Mouse (Mus musculus) stomach, embryonic 14.5 days (tissue): ENCODE data around the gene Ehd3. TPM values are rescaled to one million over a fixed set of nuclear protein-coding genes. Genes with fewer than 3 reads are reported as not detected.

ENCODE experiments used
- ATAC-seq: fragments of 200-750 bp; cut with Nextera tagmentation; 2 replicates; pipeline ENCODE4 v1.8.0; 2017; ENCODE audit warnings: low read depth, moderate TSS enrichment; ENCODE audit not compliant: insufficient number of reproducible peaks, insufficient read depth, low FRiP score
- H3K27ac ChIP-seq: fragments of 300-500 bp; sonication (generic); 2 replicates; pipeline ENCODE4 v1.5.1; 2014; ENCODE audit warnings: mild to moderate bottlenecking, low read length, moderate library complexity, mixed read lengths
- H3K27me3 ChIP-seq: fragments of 300-500 bp; sonication (generic); 2 replicates; pipeline ENCODE4 v1.6.1; 2014; ENCODE audit warnings: low read length, control low read depth, mixed read lengths; ENCODE audit not compliant: control insufficient read depth, insufficient read depth
- H3K36me3 ChIP-seq: fragments of 300-500 bp; sonication (generic); 2 replicates; pipeline ENCODE4 v1.6.1; 2014; ENCODE audit warnings: mild to moderate bottlenecking, control low read depth, low read length, moderate library complexity, mixed read lengths; ENCODE audit not compliant: control insufficient read depth, insufficient read depth
- H3K4me1 ChIP-seq: fragments of 300-500 bp; sonication (generic); 2 replicates; pipeline ENCODE4 v1.6.1; 2014; ENCODE audit warnings: low read length, control low read depth, mixed read lengths; ENCODE audit not compliant: control insufficient read depth, insufficient read depth
- H3K4me2 ChIP-seq: fragments of 300-500 bp; sonication (generic); replicated peaks from 2 replicates; pipeline ENCODE4 v1.6.1; 2014; ENCODE audit warnings: low read depth, low read length, control low read depth
- H3K4me3 ChIP-seq: fragments of 300-500 bp; sonication (generic); 2 replicates; pipeline ENCODE4 v1.5.1; 2014; ENCODE audit warnings: low read depth, low read length, control low read depth
- H3K9ac ChIP-seq: fragments of 300-500 bp; sonication (generic); replicated peaks from 2 replicates; pipeline ENCODE4 v1.6.1; 2014; ENCODE audit warnings: low read depth, mild to moderate bottlenecking, control low read depth, low read length, moderate library complexity, mixed read lengths
- H3K9me3 ChIP-seq: fragments of 300-500 bp; sonication (generic); 2 replicates; pipeline ENCODE4 v1.6.1; 2016; ENCODE audit warnings: low read depth, low read length, control low read depth; ENCODE audit not compliant: control insufficient read depth
- WGBS: fragments of 180-500 bp; shearing (Covaris S2); extraction: QIAGEN DNeasy Blood & Tissue Kit; methylation state at CpG from one replicate; pipeline ENCODE4 v1.1.7; 2014; 5-methylcytosine and 5-hydroxymethylcytosine counted together
- polyA plus RNA-seq: library from polyadenylated mRNA; unstranded; fragments of >200 nt; fragmentation: Nextera tagmentation; extraction: Ambion mirVana; gene quantifications from 2 replicates; pipeline ENCODE4 v1.2.1, GENCODE M21; 2014

Gene Ehd3
- polyA plus RNA-seq, 1 experiment from 2014 or later, result 5.0 TPM

DNA sequence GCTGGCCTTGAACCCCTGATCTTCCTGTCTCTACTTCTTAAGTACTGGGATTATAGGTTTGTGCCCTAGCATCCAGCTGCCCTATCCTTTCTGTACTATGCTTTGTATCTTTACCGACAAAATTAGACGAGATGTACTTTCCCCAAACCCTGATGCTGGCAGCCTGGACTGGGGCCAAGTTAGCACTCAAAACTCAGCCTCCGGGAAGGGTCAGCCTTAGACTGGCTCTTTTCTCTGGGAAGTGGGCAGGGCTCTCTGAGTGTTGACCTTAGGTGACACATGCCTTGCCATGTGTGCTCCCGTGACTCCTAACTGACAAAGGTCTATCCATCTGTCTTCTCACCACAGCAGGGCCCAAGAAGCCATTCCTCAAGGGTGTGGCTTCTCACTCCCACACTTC is 16.8 kb downstream of the Ehd3 start:
- Histone ChIP-seq H3K27ac (no peak overlapping the region), H3K4me2 (no peak overlapping the region), H3K4me1 (no peaks in the 10 kb centered on the region), H3K36me3 (no peaks in the 10 kb centered on the region), H3K9me3 (no peaks in the 10 kb centered on the region), H3K27me3 (no peaks in the 10 kb centered on the region), H3K9ac (no peak overlapping the region), H3K4me3 (no peak overlapping the region)
- ATAC-seq, result no peak
- 64% methylated on average over 4 of the region's 4 CpGs for whole genome bisulfite sequencing

- H3K9ac ChIP-seq, result no peak overlapping the region
- ATAC-seq, result no peak
- no peaks in the 10 kb centered on the region for H3K36me3 ChIP-seq
- no peaks in the 10 kb centered on the region for H3K27me3 ChIP-seq
- H3K4me3 ChIP-seq, result no peak overlapping the region
- H3K27ac ChIP-seq, result no peak overlapping the region
- WGBS, result 85% methylated on average over 4 of the region's 4 CpGs
- no peaks in the 10 kb centered on the region for H3K9me3 ChIP-seq
- H3K4me2 ChIP-seq, result no peak overlapping the region
- no peaks in the 10 kb centered on the region for H3K4me1 ChIP-seq
Observed at GRCm38 (mm10) chr17:73822255-73822654, 18.3 kb downstream of the Ehd3 start.

DNA sequence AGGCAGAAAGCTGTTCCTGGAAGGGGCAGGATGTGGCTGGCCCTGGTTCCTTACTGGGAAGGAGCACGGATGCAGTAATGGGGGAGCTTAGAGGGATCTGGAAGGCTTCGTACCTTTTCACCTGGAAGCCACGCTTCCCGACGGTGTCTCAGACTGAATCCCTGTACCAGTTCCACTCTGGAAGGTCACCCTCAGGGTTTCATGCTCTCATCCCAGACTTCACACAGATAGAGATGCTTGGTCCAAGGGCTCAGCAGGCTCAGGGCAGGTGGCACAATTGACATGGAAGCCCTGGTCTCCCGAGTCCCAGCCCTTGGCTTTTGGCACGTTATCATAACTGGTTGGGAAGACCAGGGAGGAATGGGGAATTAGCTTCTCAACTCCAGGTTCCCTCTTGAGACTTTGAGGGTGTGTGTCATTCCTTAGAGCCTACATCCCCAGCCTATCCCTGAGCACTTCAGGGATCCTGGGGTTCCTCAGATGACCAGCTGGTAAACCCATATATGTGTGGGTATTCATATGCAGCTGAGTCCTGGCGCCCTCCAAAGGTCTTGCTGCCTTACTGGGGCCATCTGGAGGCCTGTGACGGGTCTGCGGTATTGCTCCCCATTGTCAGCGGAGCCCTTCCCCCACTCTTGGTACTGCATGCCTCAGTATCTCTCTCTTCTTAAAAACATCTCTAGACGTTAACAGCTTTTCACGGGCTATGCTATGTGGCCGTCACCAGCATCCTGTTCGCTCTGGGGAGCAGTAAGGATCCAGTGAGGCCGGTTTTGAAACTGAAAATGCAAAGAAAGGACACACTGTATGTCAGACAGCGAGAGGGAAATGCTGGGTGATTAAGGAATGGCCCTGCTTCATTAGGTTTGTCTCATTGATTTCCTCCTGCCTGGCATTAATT is 19.4 kb downstream of the Ehd3 start:
- ATAC-seq, result no peak
- H3K4me3 ChIP-seq, result no peak overlapping the region
- H3K27ac ChIP-seq, result no peak overlapping the region
- H3K36me3 ChIP-seq, result no peaks in the 10 kb centered on the region
- no peak overlapping the region for H3K9ac ChIP-seq
- H3K9me3 ChIP-seq, result no peaks in the 10 kb centered on the region
- H3K4me2 ChIP-seq, result no peak overlapping the region
- WGBS, result 78% methylated on average over 17 of the region's 17 CpGs
- H3K4me1 ChIP-seq, result no peaks in the 10 kb centered on the region
- no peaks in the 10 kb centered on the region for H3K27me3 ChIP-seq

GRCm38 (mm10) chr17:73824022-73824340 is 20.0 kb downstream of the Ehd3 start:
- Histone ChIP-seq H3K4me1 (no peaks in the 10 kb centered on the region), H3K27me3 (no peaks in the 10 kb centered on the region), H3K4me2 (no peak overlapping the region), H3K9ac (no peak overlapping the region), H3K4me3 (no peak overlapping the region), H3K27ac (no peak overlapping the region), H3K9me3 (no peaks in the 10 kb centered on the region), H3K36me3 (no peaks in the 10 kb centered on the region)
- no peak for ATAC-seq
- 74% methylated on average over 6 of the region's 6 CpGs for WGBS

DNA sequence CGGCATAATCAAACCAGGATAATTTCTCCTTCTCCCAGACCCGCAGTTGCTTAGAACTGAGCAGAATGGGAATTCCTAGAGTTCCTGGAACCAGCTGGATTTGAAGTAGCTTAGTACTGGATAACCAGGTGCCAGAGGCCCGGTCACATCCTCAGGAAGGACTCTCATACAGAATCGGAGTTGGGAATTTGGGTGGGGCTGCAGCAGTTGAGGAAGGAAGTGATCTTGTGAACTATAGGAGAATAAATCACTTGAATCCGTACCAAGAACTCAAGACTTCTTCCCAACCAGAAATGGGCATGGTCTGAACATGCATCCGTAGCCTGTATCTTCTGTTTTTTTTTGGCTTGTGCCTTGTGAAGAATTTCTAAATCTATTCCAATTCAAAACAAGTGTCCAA is 22.2 kb downstream of the Ehd3 start:
- H3K9ac ChIP-seq, result no peak overlapping the region
- H3K4me2 ChIP-seq, result no peak overlapping the region
- H3K27ac ChIP-seq, result no peak overlapping the region
- no peaks in the 10 kb centered on the region for H3K36me3 ChIP-seq
- no peak for ATAC-seq
- H3K27me3 ChIP-seq, result no peaks in the 10 kb centered on the region
- no peaks in the 10 kb centered on the region for H3K9me3 ChIP-seq
- H3K4me3 ChIP-seq, result no peak overlapping the region
- H3K4me1 ChIP-seq, result no peaks in the 10 kb centered on the region
- WGBS, result 86% methylated on average over 6 of the region's 6 CpGs

GRCm38 (mm10) chr17:73827446-73827845 is 23.5 kb downstream of the Ehd3 start:
- H3K4me1 ChIP-seq, result no peaks in the 10 kb centered on the region
- WGBS, result 92% methylated on average over 11 of the region's 11 CpGs
- no peaks in the 10 kb centered on the region for H3K36me3 ChIP-seq
- no peak overlapping the region for H3K4me2 ChIP-seq
- H3K27me3 ChIP-seq, result no peaks in the 10 kb centered on the region
- H3K27ac ChIP-seq, result no peak overlapping the region
- no peak overlapping the region for H3K4me3 ChIP-seq
- no peak for ATAC-seq
- no peak overlapping the region for H3K9ac ChIP-seq
- no peaks in the 10 kb centered on the region for H3K9me3 ChIP-seq

DNA sequence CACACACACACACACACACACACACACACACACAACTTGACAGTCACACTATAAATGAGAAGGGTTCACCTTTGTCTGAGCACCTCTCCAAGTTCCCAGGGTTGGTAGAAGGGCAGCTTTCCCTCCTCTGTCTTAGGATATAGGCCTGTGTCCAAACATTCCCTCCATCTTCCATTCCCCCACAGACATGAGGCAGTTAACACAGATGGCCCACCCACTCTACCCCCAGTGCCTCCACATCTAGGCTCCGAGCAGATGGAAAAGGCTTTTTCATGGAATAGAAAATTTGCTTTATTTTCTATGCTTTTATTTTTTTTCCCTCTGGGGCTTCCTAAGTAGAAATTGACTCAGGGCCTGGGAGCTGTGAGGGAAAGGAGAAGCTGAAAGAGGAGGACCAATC is 26.6 kb downstream of the Ehd3 start:
- 84% methylated on average over 1 of the region's 1 CpGs for WGBS
- H3K4me3 ChIP-seq, result no peak overlapping the region
- H3K9me3 ChIP-seq, result no peaks in the 10 kb centered on the region
- no peaks in the 10 kb centered on the region for H3K36me3 ChIP-seq
- H3K27ac ChIP-seq, result no peak overlapping the region
- no peaks in the 10 kb centered on the region for H3K4me1 ChIP-seq
- no peaks in the 10 kb centered on the region for H3K27me3 ChIP-seq
- no peak overlapping the region for H3K9ac ChIP-seq
- no peak overlapping the region for H3K4me2 ChIP-seq
- no peak for ATAC-seq

GRCm38 (mm10) chr17:73831427-73831826 is 27.5 kb downstream of the Ehd3 start:
- H3K9ac ChIP-seq, result no peak overlapping the region
- no peak for ATAC-seq
- H3K36me3 ChIP-seq, result no peaks in the 10 kb centered on the region
- H3K9me3 ChIP-seq, result no peaks in the 10 kb centered on the region
- H3K27ac ChIP-seq, result no peak overlapping the region
- no peaks in the 10 kb centered on the region for H3K4me1 ChIP-seq
- H3K4me3 ChIP-seq, result no peak overlapping the region
- WGBS, result 65% methylated on average over 4 of the region's 4 CpGs
- H3K4me2 ChIP-seq, result no peak overlapping the region
- no peaks in the 10 kb centered on the region for H3K27me3 ChIP-seq

DNA sequence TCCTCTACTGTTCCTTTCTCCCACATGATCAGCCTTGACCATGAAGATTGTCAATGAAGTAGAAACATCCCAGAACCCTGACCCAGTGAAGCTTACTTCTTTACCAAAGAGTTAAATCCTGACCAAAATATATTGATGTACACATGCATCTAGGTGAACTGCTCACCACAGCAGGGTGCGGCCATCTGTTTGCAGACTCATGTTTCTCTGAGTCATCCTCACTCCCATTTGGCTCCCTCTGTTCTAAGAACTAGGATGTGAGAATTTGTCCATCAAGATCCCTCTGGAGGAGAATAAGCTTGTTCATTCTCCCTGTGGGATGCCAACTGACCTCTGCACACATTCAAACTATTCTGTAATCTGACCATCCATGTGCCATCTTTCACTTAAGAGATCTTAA is 29.0 kb downstream of the Ehd3 start:
- Histone ChIP-seq H3K36me3 (no peaks in the 10 kb centered on the region), H3K4me2 (no peak overlapping the region), H3K4me3 (no peak overlapping the region), H3K4me1 (no peaks in the 10 kb centered on the region), H3K9ac (no peak overlapping the region), H3K27ac (no peak overlapping the region), H3K9me3 (no peaks in the 10 kb centered on the region), H3K27me3 (no peaks in the 10 kb centered on the region)
- 71% methylated on average over 1 of the region's 1 CpGs for WGBS
- no peak for ATAC-seq
